Mouse (Mus musculus) midbrain, embryonic 12.5 days (tissue): ENCODE results near the gene Ifna13. TPM values are rescaled to one million over a fixed set of nuclear protein-coding genes. Genes with fewer than 3 reads are reported as not detected.

Source experiments
- ATAC-seq: fragments of 200-750 bp; cut with Nextera tagmentation; 2 replicates; pipeline ENCODE4 v1.8.0; 2017; ENCODE audit warnings: low read depth, moderate TSS enrichment, moderate library complexity; ENCODE audit not compliant: low FRiP score
- H3K27ac ChIP-seq: fragments of 300-500 bp; sonication (generic); replicated peaks from 2 replicates; pipeline ENCODE4 v1.5.1; 2016; ENCODE audit warnings: mild to moderate bottlenecking
- H3K27me3 ChIP-seq: fragments of 300-500 bp; sonication (generic); 2 replicates; pipeline ENCODE4 v1.6.1; 2016; ENCODE audit warnings: mild to moderate bottlenecking
- H3K36me3 ChIP-seq: fragments of 300-500 bp; sonication (generic); 2 replicates; pipeline ENCODE4 v1.6.1; 2016
- H3K4me1 ChIP-seq: fragments of 300-500 bp; sonication (generic); 2 replicates; pipeline ENCODE4 v1.6.1; 2016
- H3K4me2 ChIP-seq: fragments of 300-500 bp; sonication (generic); replicated peaks from 2 replicates; pipeline ENCODE4 v1.6.1; 2016; ENCODE audit warnings: mild to moderate bottlenecking, moderate library complexity
- H3K4me3 ChIP-seq: fragments of 300-500 bp; sonication (generic); 2 replicates; pipeline ENCODE4 v1.5.1; 2016; ENCODE audit warnings: mild to moderate bottlenecking
- H3K9ac ChIP-seq: fragments of 300-500 bp; sonication (generic); replicated peaks from 2 replicates; pipeline ENCODE4 v1.6.1; 2016; ENCODE audit warnings: mild to moderate bottlenecking, moderate library complexity
- H3K9me3 ChIP-seq: fragments of 300-500 bp; sonication (generic); 2 replicates; pipeline ENCODE4 v1.6.1; 2016; ENCODE audit warnings: mild to moderate bottlenecking
- WGBS: fragments of 180-500 bp; shearing (Covaris S2); methylation state at CpG from one replicate; pipeline ENCODE4 v1.1.7; 2016; 5-methylcytosine and 5-hydroxymethylcytosine counted together
- polyA plus RNA-seq: library from polyadenylated mRNA; unstranded; fragments of >200 nt; fragmentation: Nextera tagmentation; extraction: Ambion mirVana; gene quantifications from 2 replicates; pipeline ENCODE4 v1.2.1, GENCODE M21; 2016

Ifna13 gene
- polyA plus RNA-seq, 1 experiment from 2014 or later, result not detected

GRCm38 (mm10) chr4:88634311-88634710 is 9.9 kb downstream of the Ifna13 start, which contains the start of gene C87499:
Gene C87499 (minus strand): TSS chr4:88634411.
- no peak within 1 kb of the TSS for H3K27ac ChIP-seq
- no peak for ATAC-seq
- no peaks in the 10 kb centered on the region for H3K27me3 ChIP-seq
- no peaks in the 10 kb centered on the region for H3K9me3 ChIP-seq
- H3K36me3 ChIP-seq, result no peaks in the 10 kb centered on the region
- 94% methylated on average over 4 of the region's 4 CpGs for whole genome bisulfite sequencing
- no peak within 1 kb of the TSS for H3K9ac ChIP-seq
- H3K4me2 ChIP-seq, result no peak within 1 kb of the TSS
- H3K4me3 ChIP-seq, result no peak within 1 kb of the TSS
- no peaks in the 10 kb centered on the region for H3K4me1 ChIP-seq

- no peaks in the 10 kb centered on the region for H3K9me3 ChIP-seq
- H3K9ac ChIP-seq, result no peak within 1 kb of the TSS
- no peaks in the 10 kb centered on the region for H3K27me3 ChIP-seq
- H3K36me3 ChIP-seq, result no peaks in the 10 kb centered on the region
- no peaks in the 10 kb centered on the region for H3K4me1 ChIP-seq
- ATAC-seq, result no peak
- no peak within 1 kb of the TSS for H3K27ac ChIP-seq
- no peak within 1 kb of the TSS for H3K4me3 ChIP-seq
- H3K4me2 ChIP-seq, result no peak within 1 kb of the TSS
These were observed 41.0 kb downstream of the Ifna13 start, which contains the start of gene Ifna12 for GRCm38 (mm10) chr4:88603276-88603675. Gene Ifna12 (minus strand): TSS chr4:88603376.

Other genes with a start within 250 kb of the Ifna13 start
- 3.8 TPM in 2 replicates for gene Hacd4, start 205.5 kb downstream of the Ifna13 start, polyA plus RNA-seq
- not detected in 2 replicates for gene Ifnb1, start 121.7 kb downstream of the Ifna13 start, polyA plus RNA-seq
- not detected in 2 replicates for gene Ifna15, start 86.2 kb downstream of the Ifna13 start, polyA plus RNA-seq
- gene Ifna14, start 72.7 kb downstream of the Ifna13 start, polyA plus RNA-seq, result not detected in 2 replicates
- not detected in 2 replicates for gene Ifna9, start 52.1 kb downstream of the Ifna13 start, polyA plus RNA-seq
- not detected in 2 replicates for gene Ifna12, start 41.1 kb downstream of the Ifna13 start, polyA plus RNA-seq
- gene C87499, start 10.0 kb downstream of the Ifna13 start, polyA plus RNA-seq, result not detected in 2 replicates
- gene Ifna16, start 32.5 kb upstream of the Ifna13 start, polyA plus RNA-seq, result not detected in 2 replicates
- gene Ifna2, start 39.5 kb upstream of the Ifna13 start, polyA plus RNA-seq, result not detected in 2 replicates
- gene Ifnab, start 46.9 kb upstream of the Ifna13 start, polyA plus RNA-seq, result not detected in 2 replicates
- gene Gm26566, start 77.3 kb upstream of the Ifna13 start, polyA plus RNA-seq, result 1.3 and 2.0 TPM in 2 replicates
- 142 and 153 TPM in 2 replicates for gene Klhl9, start 78.0 kb upstream of the Ifna13 start, polyA plus RNA-seq
- gene Gm13271, start 110.4 kb upstream of the Ifna13 start, polyA plus RNA-seq, result not detected in 2 replicates
- 0.14 and 0.20 TPM in 2 replicates for gene Gm13283, start 115.7 kb upstream of the Ifna13 start, polyA plus RNA-seq
- gene Gm13290, start 129.4 kb upstream of the Ifna13 start, polyA plus RNA-seq, result not detected in 2 replicates
- gene Gm13289, start 132.5 kb upstream of the Ifna13 start, polyA plus RNA-seq, result not detected in 2 replicates
- 0.31 TPM in 1 of 2 replicates, not detected in the other for gene Gm13272, start 135.4 kb upstream of the Ifna13 start, polyA plus RNA-seq
- gene Ifnz, start 137.7 kb upstream of the Ifna13 start, polyA plus RNA-seq, result 0.37 TPM in 1 of 2 replicates, not detected in the other
- gene Gm13276, start 141.2 kb upstream of the Ifna13 start, polyA plus RNA-seq, result not detected in 2 replicates
- not detected in 2 replicates for gene Gm13277, start 144.2 kb upstream of the Ifna13 start, polyA plus RNA-seq
- not detected in 2 replicates for gene Gm13278, start 147.1 kb upstream of the Ifna13 start, polyA plus RNA-seq
- gene Gm13275, start 150.0 kb upstream of the Ifna13 start, polyA plus RNA-seq, result not detected in 2 replicates
- gene Gm13279, start 152.9 kb upstream of the Ifna13 start, polyA plus RNA-seq, result not detected in 2 replicates
- 0.83 TPM in 1 of 2 replicates, not detected in the other for gene Gm13285, start 155.2 kb upstream of the Ifna13 start, polyA plus RNA-seq
- not detected in 2 replicates for gene Gm13287, start 158.8 kb upstream of the Ifna13 start, polyA plus RNA-seq
- gene Gm13288, start 161.1 kb upstream of the Ifna13 start, polyA plus RNA-seq, result not detected in 2 replicates
- not detected in 2 replicates for gene Ifna7, start 171.8 kb upstream of the Ifna13 start, polyA plus RNA-seq
- not detected in 2 replicates for gene Ifna11, start 175.5 kb upstream of the Ifna13 start, polyA plus RNA-seq
- not detected in 2 replicates for gene Ifna6, start 183.0 kb upstream of the Ifna13 start, polyA plus RNA-seq
- not detected in 2 replicates for gene Ifna5, start 191.1 kb upstream of the Ifna13 start, polyA plus RNA-seq
- not detected in 2 replicates for gene Ifna4, start 197.4 kb upstream of the Ifna13 start, polyA plus RNA-seq
- not detected in 2 replicates for gene Ifna1, start 205.6 kb upstream of the Ifna13 start, polyA plus RNA-seq
- not detected in 2 replicates for gene Ifne, start 235.7 kb upstream of the Ifna13 start, polyA plus RNA-seq